Mouse (Mus musculus) CH12.LX (cell line): ENCODE results near the gene Tnik.

Experiments
- CTCF ChIP-seq, 2 experiments: IDR thresholded peaks in 1 of 2; conservative IDR thresholded peaks in 1 of 2; 2 replicates each; pipeline ENCODE4 v1.5.1; 2011 to 2012; ENCODE audit warnings: low read depth in 2 of 2, low read length in 2 of 2, improper control_type of control experiment in 1 of 2, inconsistent platforms in 1 of 2, mild to moderate bottlenecking in 1 of 2, moderate library complexity in 1 of 2
- E2F4 ChIP-seq: IDR thresholded peaks from 2 replicates; pipeline ENCODE4 v1.6.1; 2011; ENCODE audit warnings: low read depth, low read length, improper control_type of control experiment; ENCODE audit not compliant: insufficient replicate concordance
- EP300 ChIP-seq: IDR thresholded peaks from 2 replicates; pipeline ENCODE4 v1.6.1; 2011; ENCODE audit warnings: low read length, improper control_type of control experiment
- GABPA ChIP-seq: IDR thresholded peaks from 2 replicates; pipeline ENCODE4 v1.6.1; 2012; ENCODE audit warnings: low read depth, low read length, improper control_type of control experiment, inconsistent platforms; ENCODE audit not compliant: insufficient replicate concordance
- MAZ ChIP-seq: IDR thresholded peaks from 2 replicates; pipeline ENCODE4 v1.6.1; 2012; ENCODE audit warnings: low read depth, mild to moderate bottlenecking, inconsistent platforms, low read length, improper control_type of control experiment, moderate library complexity
- MEF2A ChIP-seq: IDR thresholded peaks from 2 replicates; pipeline ENCODE4 v1.6.1; 2014; ENCODE audit warnings: low read depth, mild to moderate bottlenecking, inconsistent platforms, low read length, improper control_type of control experiment, borderline replicate concordance
- POLR2A ChIP-seq: IDR thresholded peaks from 2 replicates; pipeline ENCODE4 v1.6.1; 2011; ENCODE audit warnings: low read depth, mild to moderate bottlenecking, improper control_type of control experiment, low read length
- RAD21 ChIP-seq: IDR thresholded peaks from 2 replicates; pipeline ENCODE4 v1.6.1; 2011; ENCODE audit warnings: low read depth, mild to moderate bottlenecking, low read length, improper control_type of control experiment, moderate library complexity
- UBTF ChIP-seq: IDR thresholded peaks from 2 replicates; pipeline ENCODE4 v1.6.1; 2012; ENCODE audit warnings: low read depth, mild to moderate bottlenecking, inconsistent platforms, low read length, improper control_type of control experiment, moderate library complexity
- ZNF384 ChIP-seq: IDR thresholded peaks from 2 replicates; pipeline ENCODE4 v1.6.1; 2012; ENCODE audit warnings: low read depth, low read length, improper control_type of control experiment, inconsistent platforms

GRCm38 (mm10) chr3:28591345-28591744, 328.3 kb downstream of the Tnik start:
- TF ChIP-seq GABPA (no peak), MEF2A (no peak), CTCF (conservative IDR thresholded peaks at IDR 0.05 in 1 of 2, IDR thresholded peaks at IDR 0.05 in 1 of 2; ENCODE audit: low read depth in 2 of 2, low read length in 2 of 2) (no peak), E2F4 (no peak), EP300 (no peak), UBTF (no peak), RAD21 (no peak), ZNF384 (no peak), POLR2A (no peak), MAZ (no peak)
